ENCODE assay signal across 24 mouse cellular contexts in the genomic region with DNA sequence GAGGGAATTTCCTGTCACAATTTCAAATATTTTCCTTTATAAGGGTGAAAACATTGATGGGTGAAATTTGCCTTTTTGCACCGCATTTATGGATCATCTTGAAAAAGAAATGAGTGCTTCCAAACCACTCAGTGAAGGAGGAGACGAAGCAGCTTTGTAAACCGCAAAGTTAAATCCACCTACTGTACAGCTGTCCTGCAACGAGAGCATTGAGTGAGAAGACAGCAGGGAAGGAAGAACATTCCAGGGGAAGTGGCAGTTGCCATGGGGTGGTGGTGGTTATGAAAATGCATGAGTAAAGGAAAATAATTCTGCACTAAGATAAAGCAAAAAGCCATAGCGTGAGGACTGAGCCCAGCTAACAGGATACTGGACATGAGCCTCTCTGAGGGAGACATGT. TPM values are rescaled to one million over a fixed set of nuclear protein-coding genes. Genes with fewer than 3 reads are reported as not detected.
DNase-seq lines count a peak whose midpoint lies in the region; ATAC-seq and TF ChIP-seq lines count a peak whose summit lies in the region.
"Had no signal": no experiment of that assay in that cellular context is flagged by ENCODE, and none has a peak within 500 bp of the region (broad histone marks: within the 10 kb centered on the region; RNA-seq: fewer than 3 reads in every experiment).

No protein-coding gene starts in this region.

- no peak for ATAC-seq in monocyte, adult 5-6 weeks (replicated peaks; ENCODE audit: insufficient number of reproducible peaks, low FRiP score, low TSS enrichment, poor library complexity, severe bottlenecking)
- ATAC-seq: forebrain, embryonic 14.5 days; hindbrain, postnatal 0 days; intestine, embryonic 16.5 days; midbrain, embryonic 16.5 days had no signal

- peak; percentile 14 to 72 for DNase-seq in layer of hippocampus, adult 2 months (ENCODE audit: low spot score in 2 of 2)
- DNase-seq in layer of hippocampus, postnatal 36 days = no peak
- peak; percentile 57 for DNase-seq in right cerebral cortex, adult 18-20 months
- no peak for DNase-seq in right cerebral cortex, postnatal 4 days
- DNase-seq in frontal cortex, postnatal 36 days (ENCODE audit: low spot score in 2 of 2) = peak; percentile 31 to 65
- DNase-seq in Muller cell, postnatal 12 days (ENCODE audit: inconsistent ontology term) = no peak
- DNase-seq: adrenal gland, postnatal 14 days; cerebellum, adult 9-10 months; gastrocnemius, postnatal 36 days; heart, adult 2 months; heart, postnatal 14 days; kidney, postnatal 36 days; lung, postnatal 4 days; thymus, postnatal 14 days had no signal

- no peak for TF ChIP-seq CTCF in layer of hippocampus, adult 2 months (conservative IDR thresholded peaks at IDR 0.05)

- no peak overlapping the region for H3K27ac ChIP-seq in layer of hippocampus, adult 2 months
- H3K27ac ChIP-seq: embryonic facial prominence, embryonic 15.5 days; heart, adult 2 months; hindbrain, postnatal 0 days; liver, embryonic 14.5 days; lung, embryonic 15.5 days; midbrain, embryonic 10.5 days had no signal

- no peak overlapping the region for H3K4me3 ChIP-seq in layer of hippocampus, adult 2 months
- H3K4me3 ChIP-seq: embryonic facial prominence, embryonic 15.5 days; heart, adult 2 months; heart, embryonic 13.5 days; lung, embryonic 15.5 days; midbrain, embryonic 10.5 days had no signal

RNA-seq across cellular contexts. Expression of a gene that starts 13.2 kb away (rescaled TPM):
- 100 to 1,000 TPM; 686 to 738 TPM for total RNA-seq in layer of hippocampus, adult 2 months (2021)
- total RNA-seq in layer of hippocampus, postnatal 36 days (2021) = 100 to 1,000 TPM; 639 to 717 TPM
- total RNA-seq in monocyte, adult 5-6 weeks (2017) = 75.7 to 102 TPM (median 99.6 TPM) in 3 replicates

Comparison
In these comparisons a context has a peak if more than half of its experiments do, and no peak if none do; other contexts are left out.
1. DNase-seq: peak in layer of hippocampus, adult 2 months (2 of 2), right cerebral cortex, adult 18-20 months (single experiment) and frontal cortex, postnatal 36 days (2 of 2); none in layer of hippocampus, postnatal 36 days (0 of 2), right cerebral cortex, postnatal 4 days (single experiment) and Muller cell, postnatal 12 days (single experiment).